Mouse (Mus musculus) MN1 (cell line): ENCODE results near the gene Lao1.

Source experiments
- DNase-seq: peaks from one replicate; pipeline ENCODE4 v3.0.0-alpha.2; 2016; ENCODE audit warnings: low spot score

The Lao1 gene

DNA sequence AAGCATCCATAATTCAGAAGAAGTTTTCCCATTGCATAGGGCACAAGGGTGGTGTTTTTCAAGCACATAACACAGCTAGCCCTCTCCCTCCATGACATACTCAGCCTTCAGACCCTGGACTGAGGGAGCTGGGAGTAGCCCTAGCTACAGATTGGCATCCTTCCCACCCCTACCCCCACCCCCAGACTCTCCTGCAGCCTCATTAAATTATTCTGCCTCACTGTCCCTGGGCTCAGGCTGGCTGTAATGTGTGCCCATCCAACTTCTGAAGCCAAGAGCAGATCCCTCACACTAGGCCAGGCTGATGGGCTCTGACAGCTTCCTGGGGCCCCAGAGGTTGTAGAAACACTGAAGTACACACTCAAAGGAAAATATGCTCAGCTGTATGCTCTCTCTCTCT lies 53.6 kb downstream of the Lao1 start:
- DNase-seq, result no peak

GRCm38 (mm10) chr4:119015557-119015956 lies 54.2 kb downstream of the Lao1 start:
- DNase-seq, result no peak

GRCm38 (mm10) chr4:119017078-119017477 lies 55.7 kb downstream of the Lao1 start:
- DNase-seq, result no peak
